Mouse (Mus musculus) liver, embryonic 11.5 days (tissue): ENCODE measurements at regions not wholly inside any gene's neighbourhood (a gene's known extent, or its start where the extent isn't known, plus 50 kb on each side); places are given as distances from the start of the nearest gene placed in this dataset.
"Not testable (repeated sequence)": the region's sequence is repeated elsewhere in the genome, so short reads cannot be mapped to it uniquely, and the experiment has no call there.

Source experiments
- ATAC-seq: fragments of 200-750 bp; cut with Nextera tagmentation; replicated peaks from 2 replicates; pipeline ENCODE4 v1.8.0; 2017; ENCODE audit warnings: moderate number of reproducible peaks, mild to moderate bottlenecking, moderate TSS enrichment, moderate library complexity; ENCODE audit not compliant: low FRiP score
- DNase-seq: peaks from one replicate; pipeline ENCODE4 v3.0.0-alpha.2; 2017; ENCODE audit warnings: low spot score
- H3K27ac ChIP-seq: fragments of 300-500 bp; sonication (generic); 2 replicates; pipeline ENCODE4 v1.5.1; 2014; ENCODE audit warnings: mild to moderate bottlenecking, low read depth, low read length, control low read depth
- H3K27me3 ChIP-seq: fragments of 300-500 bp; sonication (generic); replicated peaks from 2 replicates; pipeline ENCODE4 v1.6.1; 2014; ENCODE audit warnings: low read length, mixed read lengths; ENCODE audit not compliant: control insufficient read depth, insufficient read depth
- H3K36me3 ChIP-seq: fragments of 300-500 bp; sonication (generic); 2 replicates; pipeline ENCODE4 v1.6.1; 2014; ENCODE audit warnings: mild to moderate bottlenecking, low read length, moderate library complexity, mixed read lengths; ENCODE audit not compliant: control insufficient read depth, insufficient read depth
- H3K4me1 ChIP-seq: fragments of 300-500 bp; sonication (generic); replicated peaks from 2 replicates; pipeline ENCODE4 v1.6.1; 2014; ENCODE audit warnings: low read length, mixed read lengths; ENCODE audit not compliant: control insufficient read depth, insufficient read depth
- H3K4me2 ChIP-seq: fragments of 300-500 bp; sonication (generic); 2 replicates; pipeline ENCODE4 v1.6.1; 2014; ENCODE audit warnings: mild to moderate bottlenecking, control low read depth, moderate library complexity
- H3K4me3 ChIP-seq: fragments of 300-500 bp; sonication (generic); 2 replicates; pipeline ENCODE4 v1.5.1; 2014; ENCODE audit warnings: low read depth, low read length, control low read depth
- H3K9ac ChIP-seq: fragments of 300-500 bp; sonication (generic); 2 replicates; pipeline ENCODE4 v1.6.1; 2014; ENCODE audit warnings: low read depth, low read length, control low read depth
- H3K9me3 ChIP-seq: fragments of 300-500 bp; sonication (generic); 2 replicates; pipeline ENCODE4 v1.6.1; 2016; ENCODE audit warnings: low read length, inconsistent platforms, mixed read lengths; ENCODE audit not compliant: control insufficient read depth
- WGBS: fragments of 180-500 bp; shearing (Covaris S2); extraction: QIAGEN DNeasy Blood & Tissue Kit; methylation state at CpG from one replicate; pipeline ENCODE4 v1.1.7; 2014; 5-methylcytosine and 5-hydroxymethylcytosine counted together

DNA sequence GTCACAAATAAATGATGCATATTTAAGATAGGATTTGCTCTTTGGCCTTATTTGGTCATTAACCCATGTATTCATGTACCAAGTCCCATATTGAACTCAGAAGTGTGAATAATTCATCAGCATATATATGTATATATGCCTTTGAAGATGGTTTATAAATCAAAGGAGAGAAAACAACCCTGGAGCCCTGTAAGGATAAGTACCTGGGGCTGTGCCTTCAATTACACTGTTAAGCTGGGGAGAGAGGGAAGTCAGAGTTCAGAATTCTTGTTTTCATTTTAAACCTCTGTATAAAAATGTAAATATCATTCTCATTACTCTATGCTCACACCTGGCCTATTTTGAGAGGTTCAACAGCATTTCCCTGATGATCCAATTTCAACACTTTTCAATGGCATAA lies 299.8 kb upstream of the Gm6657 start:
- no peak overlapping the region for H3K4me2 ChIP-seq
- no peaks in the 10 kb centered on the region for H3K9me3 ChIP-seq
- no peaks in the 10 kb centered on the region for H3K4me1 ChIP-seq
- H3K27ac ChIP-seq, result no peak overlapping the region
- H3K27me3 ChIP-seq, result no peaks in the 10 kb centered on the region; the same call in 1 of the 2 replicates
- DNase-seq (no peak), ATAC-seq (no peak)
- H3K9ac ChIP-seq, result no peak overlapping the region
- H3K4me3 ChIP-seq, result no peak overlapping the region
- no peaks in the 10 kb centered on the region for H3K36me3 ChIP-seq

DNA sequence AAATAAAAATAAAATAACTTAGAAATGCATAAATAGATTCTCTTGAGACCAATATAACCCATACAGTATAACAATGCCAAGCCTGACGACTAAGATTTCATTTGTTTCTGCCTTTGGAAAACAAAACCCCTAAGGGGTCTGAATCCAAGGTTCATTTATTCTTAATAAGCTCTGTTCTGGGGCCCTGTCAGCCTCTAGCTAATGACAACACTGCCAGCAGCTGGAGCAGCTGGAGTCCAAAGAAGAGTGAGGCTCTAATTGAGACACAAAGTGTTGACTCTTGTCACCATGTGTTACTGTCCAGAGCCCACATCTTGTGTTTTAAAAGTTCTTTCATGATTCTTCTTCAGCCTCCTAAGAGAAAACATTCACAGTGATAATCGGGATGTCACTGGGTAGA lies 298.5 kb upstream of the Gm6657 start:
- H3K27me3 ChIP-seq, result no peaks in the 10 kb centered on the region; the same call in 1 of the 2 replicates
- no peak for DNase-seq
- no peaks in the 10 kb centered on the region for H3K4me1 ChIP-seq
- WGBS, result 72% methylated on average over 2 of the region's 2 CpGs
- no peak for ATAC-seq
- H3K9ac ChIP-seq, result no peak overlapping the region
- no peaks in the 10 kb centered on the region for H3K36me3 ChIP-seq
- no peak overlapping the region for H3K4me2 ChIP-seq
- no peaks in the 10 kb centered on the region for H3K9me3 ChIP-seq
- H3K4me3 ChIP-seq, result no peak overlapping the region
- no peak overlapping the region for H3K27ac ChIP-seq

DNA sequence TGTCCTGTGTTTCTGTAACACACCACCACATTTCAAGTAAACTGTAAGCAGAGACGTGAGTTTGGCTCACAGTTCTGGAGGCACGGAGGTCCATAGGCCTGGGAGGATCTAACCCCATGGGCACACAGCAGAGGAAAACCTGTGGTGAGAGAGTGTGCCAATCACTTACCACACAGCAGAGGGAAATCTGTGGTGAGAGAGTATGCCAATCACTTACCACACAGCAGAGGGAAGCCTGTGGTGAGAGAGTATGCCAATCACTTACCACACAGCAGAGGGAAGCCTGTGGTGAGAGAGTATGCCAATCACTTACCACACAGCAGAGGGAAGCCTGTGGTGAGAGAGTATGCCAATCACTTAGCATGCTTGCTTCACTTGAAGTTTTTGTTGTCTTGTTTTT lies 295.1 kb upstream of the Gm6657 start:
- H3K4me3 ChIP-seq, H3K9ac ChIP-seq, H3K27me3 ChIP-seq, H3K4me1 ChIP-seq, ATAC-seq, DNase-seq, H3K27ac ChIP-seq, H3K4me2 ChIP-seq, H3K36me3 ChIP-seq, H3K9me3 ChIP-seq: not testable (repeated sequence)
- 58% methylated on average over 2 of the region's 2 CpGs for whole genome bisulfite sequencing

DNA sequence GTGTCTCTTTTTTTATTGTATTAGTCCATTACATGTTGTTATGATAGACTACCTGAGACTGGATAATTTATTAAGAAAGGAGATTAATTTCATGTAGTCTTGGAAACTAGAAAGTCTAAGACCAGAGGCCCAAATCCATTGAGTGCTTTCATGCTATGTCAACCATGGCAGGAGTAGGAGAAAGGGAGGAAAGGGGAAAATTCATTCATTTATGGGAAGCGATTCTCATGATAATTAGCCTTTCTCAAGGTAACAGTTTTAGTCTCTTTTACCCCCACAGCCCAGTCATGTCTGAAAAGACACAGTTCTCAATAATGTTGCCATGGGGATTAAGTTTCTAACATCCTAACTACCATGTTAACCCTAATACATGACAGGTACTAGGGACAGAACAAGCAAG lies 292.8 kb upstream of the Gm6657 start:
- no peaks in the 10 kb centered on the region for H3K9me3 ChIP-seq
- 90% methylated on average over 1 of the region's 1 CpGs for WGBS
- H3K4me2 ChIP-seq, result no peak overlapping the region
- H3K4me1 ChIP-seq, result no peaks in the 10 kb centered on the region
- DNase-seq (no peak), ATAC-seq (no peak)
- H3K27ac ChIP-seq, result no peak overlapping the region
- no peak overlapping the region for H3K9ac ChIP-seq
- H3K36me3 ChIP-seq, result no peaks in the 10 kb centered on the region
- H3K27me3 ChIP-seq, result no peaks in the 10 kb centered on the region
- H3K4me3 ChIP-seq, result no peak overlapping the region

DNA sequence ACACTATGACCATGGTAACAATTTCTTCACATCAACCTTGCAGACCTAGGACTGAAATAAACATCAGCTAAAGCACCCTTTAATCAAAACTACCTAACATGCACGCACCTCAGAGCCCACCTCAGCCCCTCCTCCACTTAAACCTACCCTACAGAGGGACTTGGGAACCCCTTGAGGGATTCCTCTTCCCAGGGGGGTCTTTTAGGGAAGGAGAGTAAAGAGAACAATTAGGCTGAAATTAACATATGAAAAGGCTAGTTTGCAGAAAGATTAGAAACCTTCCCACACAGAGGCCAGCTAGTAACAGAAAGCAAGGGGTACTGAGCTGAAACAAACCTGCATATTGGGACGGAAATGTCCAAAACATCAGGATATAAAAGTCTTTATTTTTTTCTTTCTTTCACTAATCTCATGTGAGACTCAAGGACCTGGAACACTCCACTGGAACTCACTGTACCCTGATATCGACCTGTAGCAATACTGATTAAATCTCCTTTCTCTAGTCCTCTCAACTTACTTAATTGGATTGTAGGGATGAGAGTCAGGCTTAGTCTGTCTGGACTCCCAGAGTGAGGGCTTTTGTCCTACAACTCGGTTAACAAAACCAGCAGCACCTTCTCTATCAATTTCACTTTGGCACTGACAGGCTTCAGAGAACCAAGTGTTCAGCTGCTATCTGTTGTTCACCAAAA lies 281.0 kb upstream of the Gm6657 start:
- no peaks in the 10 kb centered on the region for H3K27me3 ChIP-seq
- no peak overlapping the region for H3K27ac ChIP-seq
- H3K36me3 ChIP-seq, result no peaks in the 10 kb centered on the region
- ATAC-seq (no peak), DNase-seq (no peak)
- no peak overlapping the region for H3K4me2 ChIP-seq
- no peaks in the 10 kb centered on the region for H3K4me1 ChIP-seq
- H3K9me3 ChIP-seq, result no peaks in the 10 kb centered on the region
- H3K4me3 ChIP-seq, result no peak overlapping the region
- H3K9ac ChIP-seq, result no peak overlapping the region
- WGBS, result 26% methylated on average over 4 of the region's 4 CpGs

DNA sequence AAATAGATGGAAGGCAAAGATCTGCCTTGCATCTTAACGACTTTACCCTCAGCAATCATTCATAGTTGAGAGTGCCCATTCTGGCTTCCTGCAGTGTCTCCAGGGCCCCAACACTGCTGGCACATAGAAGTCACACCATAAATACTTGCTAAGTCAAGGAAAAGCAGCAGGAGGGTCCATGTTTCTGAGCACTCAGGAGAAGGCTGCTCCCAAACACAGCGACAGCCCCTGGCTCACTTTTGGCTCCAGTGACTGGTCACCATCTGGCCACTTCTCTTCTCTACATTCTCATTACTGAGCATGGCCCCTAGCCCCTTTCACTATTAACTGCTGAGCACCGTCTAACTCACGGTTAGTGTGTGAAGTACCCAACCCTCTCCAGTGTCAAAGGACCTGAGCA lies 265.3 kb upstream of the Gm6657 start:
- Histone ChIP-seq H3K4me2 (no peak overlapping the region), H3K9ac (no peak overlapping the region), H3K27me3 (no peaks in the 10 kb centered on the region), H3K4me1 (no peaks in the 10 kb centered on the region), H3K36me3 (no peaks in the 10 kb centered on the region), H3K4me3 (no peak overlapping the region), H3K9me3 (no peaks in the 10 kb centered on the region), H3K27ac (no peak overlapping the region)
- ATAC-seq (no peak), DNase-seq (no peak)
- 67% methylated on average over 4 of the region's 4 CpGs for WGBS

DNA sequence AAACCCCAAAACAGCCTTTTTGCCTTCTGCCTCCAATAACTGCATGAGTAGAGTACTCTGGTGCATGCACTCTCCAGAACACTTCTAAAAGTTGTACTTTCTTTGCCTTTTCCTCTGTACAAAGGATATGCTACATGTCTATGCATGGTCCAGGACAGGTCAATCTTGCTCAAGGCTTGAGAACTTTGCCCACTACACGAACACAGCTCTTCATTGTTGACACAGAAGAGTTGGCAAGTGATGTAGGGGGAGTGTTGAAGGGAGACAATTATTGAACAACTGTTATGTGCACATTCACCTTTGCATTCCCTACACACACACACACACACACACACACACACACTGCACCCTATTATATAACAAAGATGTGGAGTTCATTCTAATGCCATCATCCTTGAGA lies 264.5 kb upstream of the Gm6657 start:
- WGBS, result 60% methylated on average over 1 of the region's 1 CpGs
- Histone ChIP-seq H3K27ac (no peak overlapping the region), H3K9ac (no peak overlapping the region), H3K9me3 (no peaks in the 10 kb centered on the region), H3K4me3 (no peak overlapping the region), H3K4me2 (no peak overlapping the region), H3K4me1 (no peaks in the 10 kb centered on the region), H3K27me3 (no peaks in the 10 kb centered on the region), H3K36me3 (no peaks in the 10 kb centered on the region)
- DNase-seq (no peak), ATAC-seq (no peak)

DNA sequence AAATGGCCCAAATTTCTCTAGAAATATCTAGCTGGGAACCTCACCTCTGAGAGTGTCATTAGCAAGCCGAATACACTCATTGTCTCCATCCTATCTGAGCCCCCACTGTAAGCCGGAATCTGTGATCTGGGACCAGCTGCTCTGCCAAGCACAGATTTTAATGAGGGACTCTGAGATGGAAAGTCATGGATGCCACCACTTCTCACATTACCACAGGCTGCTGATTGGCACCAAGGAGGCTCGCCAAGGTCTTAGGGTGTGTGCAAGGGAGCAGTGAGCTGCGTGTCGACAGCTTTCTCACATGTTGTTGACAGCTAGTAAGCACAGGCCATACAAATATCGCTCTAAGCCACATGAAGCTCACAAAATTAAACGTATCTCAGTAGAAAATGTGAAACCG lies 250.1 kb upstream of the Gm6657 start:
- H3K4me2 ChIP-seq, result no peak overlapping the region
- H3K27ac ChIP-seq, result no peak overlapping the region
- H3K36me3 ChIP-seq, result no peaks in the 10 kb centered on the region
- WGBS, result 78% methylated on average over 8 of the region's 8 CpGs
- no peak overlapping the region for H3K9ac ChIP-seq
- H3K27me3 ChIP-seq, result no peaks in the 10 kb centered on the region
- no peaks in the 10 kb centered on the region for H3K4me1 ChIP-seq
- no peak for DNase-seq
- no peak overlapping the region for H3K4me3 ChIP-seq
- ATAC-seq, result no peak
- no peaks in the 10 kb centered on the region for H3K9me3 ChIP-seq

DNA sequence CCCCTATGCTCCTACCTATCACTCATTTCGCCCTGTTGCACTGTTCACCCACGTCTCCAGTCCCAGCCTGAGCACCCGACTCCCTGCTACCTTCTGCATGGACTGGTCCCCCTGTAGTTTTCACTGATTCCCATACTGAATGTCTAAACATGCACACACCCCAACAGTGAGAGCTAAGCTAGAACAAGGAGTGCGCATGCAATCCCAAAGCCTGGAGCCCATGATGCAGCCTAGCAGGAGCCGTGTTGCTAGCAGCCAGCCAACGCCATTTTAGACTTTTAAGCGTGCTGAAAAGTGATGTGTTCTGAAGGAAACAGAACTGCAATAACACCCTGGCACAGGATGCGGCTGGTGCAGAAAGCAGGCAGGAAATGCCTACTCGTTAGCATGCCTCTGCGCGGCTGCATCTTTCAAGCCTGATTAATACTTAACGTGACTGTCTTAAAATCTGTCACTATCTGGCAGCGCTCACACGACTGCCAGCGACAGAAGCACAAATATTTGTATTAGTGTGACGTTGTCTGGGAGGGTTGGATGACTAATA lies 244.5 kb upstream of the Gm6657 start:
- Histone ChIP-seq H3K9ac (no peak overlapping the region), H3K9me3 (no peaks in the 10 kb centered on the region), H3K4me1 (no peaks in the 10 kb centered on the region), H3K4me3 (no peak overlapping the region), H3K27me3 (no peaks in the 10 kb centered on the region), H3K27ac (no peak overlapping the region), H3K36me3 (no peaks in the 10 kb centered on the region), H3K4me2 (peak overlapping the region; percentile 48)
- DNase-seq (peak; percentile 37), ATAC-seq (0 out of 2 replicates have a peak, but pooled peaks have one; percentile 10)
- 35% methylated on average over 16 of the region's 16 CpGs for WGBS
